Mouse (Mus musculus) CH12.LX (cell line): ENCODE data around the gene Tbcel.

ENCODE experiments used
- CHD1 ChIP-seq: IDR thresholded peaks from 2 replicates; pipeline ENCODE4 v1.6.1; 2012; ENCODE audit warnings: low read depth, low read length, improper control_type of control experiment, inconsistent platforms
- CTCF ChIP-seq, 2 experiments: IDR thresholded peaks in 1 of 2; conservative IDR thresholded peaks in 1 of 2; 2 replicates each; pipeline ENCODE4 v1.5.1; 2011 to 2012; ENCODE audit warnings: low read depth in 2 of 2, low read length in 2 of 2, improper control_type of control experiment in 1 of 2, inconsistent platforms in 1 of 2, mild to moderate bottlenecking in 1 of 2, moderate library complexity in 1 of 2
- EP300 ChIP-seq: IDR thresholded peaks from 2 replicates; pipeline ENCODE4 v1.6.1; 2011; ENCODE audit warnings: low read length, improper control_type of control experiment
- MEF2A ChIP-seq: IDR thresholded peaks from 2 replicates; pipeline ENCODE4 v1.6.1; 2014; ENCODE audit warnings: low read depth, mild to moderate bottlenecking, inconsistent platforms, low read length, improper control_type of control experiment, borderline replicate concordance
- MYC ChIP-seq: IDR thresholded peaks from 2 replicates; pipeline ENCODE4 v1.6.1; 2011; ENCODE audit warnings: low read depth, mild to moderate bottlenecking, improper control_type of control experiment, low read length
- NELFE ChIP-seq: IDR thresholded peaks from 2 replicates; pipeline ENCODE4 v1.6.1; 2011; ENCODE audit warnings: low read depth, low read length, improper control_type of control experiment
- NRF1 ChIP-seq: IDR thresholded peaks from 2 replicates; pipeline ENCODE4 v1.6.1; 2014; ENCODE audit warnings: low read depth, mild to moderate bottlenecking, inconsistent platforms, low read length, improper control_type of control experiment, moderate library complexity
- USF2 ChIP-seq: conservative IDR thresholded peaks from 2 replicates; pipeline ENCODE4 v1.6.1; 2011; ENCODE audit warnings: low read depth, low read length, improper control_type of control experiment
- ZNF384 ChIP-seq: IDR thresholded peaks from 2 replicates; pipeline ENCODE4 v1.6.1; 2012; ENCODE audit warnings: low read depth, low read length, improper control_type of control experiment, inconsistent platforms

GRCm38 (mm10) chr9:42378071-42378470 is 129.5 kb downstream of the Tbcel start:
- TF ChIP-seq CTCF (conservative IDR thresholded peaks at IDR 0.05 in 1 of 2, IDR thresholded peaks at IDR 0.05 in 1 of 2; ENCODE audit: low read depth in 2 of 2, low read length in 2 of 2) (no peak), NRF1 (no peak), CHD1 (no peak), EP300 (no peak), MEF2A (no peak), ZNF384 (no peak), USF2 (no peak), MYC (no peak), NELFE (no peak)
